Mouse (Mus musculus): ENCODE measurements at regions not wholly inside any gene's neighbourhood (a gene's known extent, or its start where the extent isn't known, plus 50 kb on each side); places are given as distances from the start of the nearest gene placed in this dataset.

GRCm38 (mm10) chr10:117445181-117445790 is 65.5 kb upstream of the Cpsf6 start:
- Histone ChIP-seq H3K36me3 (no peaks in the 10 kb centered on the region), H3K4me3 (no peak overlapping the region), H3K27ac (replicated peaks) (no peak overlapping the region), H3K4me1 (peaks cover 18% of the 10 kb centered on the region), H3K9me3 (replicated peaks) (peaks cover 13% of the 10 kb centered on the region), H3K27me3 (ENCODE audit: low read depth, poor library complexity, severe bottlenecking) (peaks cover 38% of the 10 kb centered on the region)
- DNase-seq (ENCODE audit: low spot score), result no peak
- 78% methylated on average over 6 of the region's 6 CpGs for WGBS

GRCm38 (mm10) chr10:117444761-117445160 is 64.9 kb upstream of the Cpsf6 start:
- peaks cover 15% of the 10 kb centered on the region for H3K9me3 ChIP-seq (replicated peaks)
- H3K27me3 ChIP-seq (ENCODE audit: low read depth, poor library complexity, severe bottlenecking), result peaks cover 43% of the 10 kb centered on the region
- no peak overlapping the region for H3K4me3 ChIP-seq
- WGBS, result 90% methylated on average over 10 of the region's 10 CpGs
- no peaks in the 10 kb centered on the region for H3K36me3 ChIP-seq
- no peak overlapping the region for H3K27ac ChIP-seq (replicated peaks)
- peaks cover 18% of the 10 kb centered on the region for H3K4me1 ChIP-seq
- DNase-seq (ENCODE audit: low spot score), result no peak

GRCm38 (mm10) chr10:117443426-117444350 is 63.9 kb upstream of the Cpsf6 start:
- no peak for DNase-seq (ENCODE audit: low spot score)
- Histone ChIP-seq H3K36me3 (no peaks in the 10 kb centered on the region), H3K9me3 (replicated peaks) (peaks cover 17% of the 10 kb centered on the region), H3K4me3 (no peak overlapping the region), H3K27me3 (ENCODE audit: low read depth, poor library complexity, severe bottlenecking) (peaks cover 53% of the 10 kb centered on the region), H3K27ac (replicated peaks) (no peak overlapping the region), H3K4me1 (peaks cover 18% of the 10 kb centered on the region)
- 88% methylated on average over 4 of the region's 4 CpGs for WGBS

- peaks cover 17% of the 10 kb centered on the region for H3K9me3 ChIP-seq (replicated peaks)
- WGBS, result 69% methylated on average over 17 of the region's 17 CpGs
- DNase-seq (ENCODE audit: low spot score), result no peak
- peaks cover 18% of the 10 kb centered on the region for H3K4me1 ChIP-seq
- peak overlapping the region; percentile 44 for H3K4me3 ChIP-seq
- H3K27me3 ChIP-seq (ENCODE audit: low read depth, poor library complexity, severe bottlenecking), result peaks cover 65% of the 10 kb centered on the region
- H3K36me3 ChIP-seq, result no peaks in the 10 kb centered on the region
- peak overlapping the region; percentile 64 for H3K27ac ChIP-seq (replicated peaks)
These were observed 62.4 kb upstream of the Cpsf6 start for GRCm38 (mm10) chr10:117441979-117442803.

GRCm38 (mm10) chr10:117441121-117441978 is 61.5 kb upstream of the Cpsf6 start:
- Histone ChIP-seq H3K4me3 (peak overlapping the region; percentile 44), H3K9me3 (replicated peaks) (peaks cover 17% of the 10 kb centered on the region), H3K4me1 (peaks cover 22% of the 10 kb centered on the region), H3K36me3 (no peaks in the 10 kb centered on the region), H3K27me3 (ENCODE audit: low read depth, poor library complexity, severe bottlenecking) (peaks cover 68% of the 10 kb centered on the region), H3K27ac (replicated peaks) (peak overlapping the region; percentile 64)
- 8% methylated on average over 24 of the region's 24 CpGs for WGBS
- peak; percentile 64 for DNase-seq (ENCODE audit: low spot score)

- DNase-seq (ENCODE audit: low spot score), result no peak
- Histone ChIP-seq H3K27me3 (ENCODE audit: low read depth, poor library complexity, severe bottlenecking) (peaks cover 77% of the 10 kb centered on the region), H3K9me3 (replicated peaks) (peaks cover 17% of the 10 kb centered on the region), H3K4me1 (peaks cover 31% of the 10 kb centered on the region), H3K36me3 (no peaks in the 10 kb centered on the region), H3K27ac (replicated peaks) (0 out of 2 replicates have a peak overlapping the region, but pooled peaks have one; percentile 18), H3K4me3 (no peak overlapping the region)
- 82% methylated on average over 9 of the region's 9 CpGs for WGBS
These were observed 60.6 kb upstream of the Cpsf6 start for GRCm38 (mm10) chr10:117440225-117440976.

GRCm38 (mm10) chr10:117439206-117440110 is 59.6 kb upstream of the Cpsf6 start:
- WGBS, result 90% methylated on average over 3 of the region's 3 CpGs
- no peak overlapping the region for H3K27ac ChIP-seq (replicated peaks)
- peaks cover 39% of the 10 kb centered on the region for H3K4me1 ChIP-seq
- peaks cover 83% of the 10 kb centered on the region for H3K27me3 ChIP-seq (ENCODE audit: low read depth, poor library complexity, severe bottlenecking)
- H3K36me3 ChIP-seq, result no peaks in the 10 kb centered on the region
- H3K4me3 ChIP-seq, result no peak overlapping the region
- peaks cover 17% of the 10 kb centered on the region for H3K9me3 ChIP-seq (replicated peaks)
- DNase-seq (ENCODE audit: low spot score), result no peak

- Histone ChIP-seq H3K27me3 (ENCODE audit: low read depth, poor library complexity, severe bottlenecking) (peaks cover 85% of the 10 kb centered on the region), H3K27ac (replicated peaks) (no peak overlapping the region), H3K4me1 (peaks cover 39% of the 10 kb centered on the region), H3K36me3 (no peaks in the 10 kb centered on the region), H3K9me3 (replicated peaks) (peaks cover 14% of the 10 kb centered on the region), H3K4me3 (no peak overlapping the region)
- no peak for DNase-seq (ENCODE audit: low spot score)
- WGBS, result 93% methylated on average over 3 of the region's 3 CpGs
These were observed 58.9 kb upstream of the Cpsf6 start for GRCm38 (mm10) chr10:117438614-117439193.

- H3K27ac ChIP-seq (replicated peaks), result no peak overlapping the region
- peaks cover 7% of the 10 kb centered on the region for H3K9me3 ChIP-seq (replicated peaks)
- 87% methylated on average over 2 of the region's 2 CpGs for WGBS
- peaks cover 85% of the 10 kb centered on the region for H3K27me3 ChIP-seq (ENCODE audit: low read depth, poor library complexity, severe bottlenecking)
- no peak overlapping the region for H3K4me3 ChIP-seq
- H3K4me1 ChIP-seq, result peaks cover 39% of the 10 kb centered on the region
- no peak for DNase-seq (ENCODE audit: low spot score)
- no peaks in the 10 kb centered on the region for H3K36me3 ChIP-seq
These were observed 58.2 kb upstream of the Cpsf6 start for GRCm38 (mm10) chr10:117437970-117438369.

- Histone ChIP-seq H3K36me3 (no peaks in the 10 kb centered on the region), H3K27me3 (ENCODE audit: low read depth, poor library complexity, severe bottlenecking) (peaks cover 84% of the 10 kb centered on the region), H3K4me1 (peaks cover 42% of the 10 kb centered on the region), H3K4me3 (no peak overlapping the region), H3K27ac (replicated peaks) (no peak overlapping the region), H3K9me3 (replicated peaks) (0 out of 2 replicates have a peak, but pooled peaks cover 4% of the 10 kb centered on the region)
- peak; percentile 45 for DNase-seq (ENCODE audit: low spot score)
- 51% methylated on average over 27 of the region's 27 CpGs for WGBS
These were observed 57.3 kb upstream of the Cpsf6 start for GRCm38 (mm10) chr10:117436875-117437715.

Data from midbrain, embryonic 10.5 days (tissue).